Mouse (Mus musculus) MEL (cell line): ENCODE measurements around the gene Tnfsf12.

Experiments used
- BHLHE40 ChIP-seq: IDR thresholded peaks from 2 replicates; pipeline ENCODE4 v1.6.1; 2012; ENCODE audit warnings: low read depth, mild to moderate bottlenecking, inconsistent platforms, low read length, improper control_type of control experiment, borderline replicate concordance
- E2F4 ChIP-seq: IDR thresholded peaks from 2 replicates; pipeline ENCODE4 v1.6.1; 2011; ENCODE audit warnings: low read depth, low read length, improper control_type of control experiment, borderline replicate concordance

DNA sequence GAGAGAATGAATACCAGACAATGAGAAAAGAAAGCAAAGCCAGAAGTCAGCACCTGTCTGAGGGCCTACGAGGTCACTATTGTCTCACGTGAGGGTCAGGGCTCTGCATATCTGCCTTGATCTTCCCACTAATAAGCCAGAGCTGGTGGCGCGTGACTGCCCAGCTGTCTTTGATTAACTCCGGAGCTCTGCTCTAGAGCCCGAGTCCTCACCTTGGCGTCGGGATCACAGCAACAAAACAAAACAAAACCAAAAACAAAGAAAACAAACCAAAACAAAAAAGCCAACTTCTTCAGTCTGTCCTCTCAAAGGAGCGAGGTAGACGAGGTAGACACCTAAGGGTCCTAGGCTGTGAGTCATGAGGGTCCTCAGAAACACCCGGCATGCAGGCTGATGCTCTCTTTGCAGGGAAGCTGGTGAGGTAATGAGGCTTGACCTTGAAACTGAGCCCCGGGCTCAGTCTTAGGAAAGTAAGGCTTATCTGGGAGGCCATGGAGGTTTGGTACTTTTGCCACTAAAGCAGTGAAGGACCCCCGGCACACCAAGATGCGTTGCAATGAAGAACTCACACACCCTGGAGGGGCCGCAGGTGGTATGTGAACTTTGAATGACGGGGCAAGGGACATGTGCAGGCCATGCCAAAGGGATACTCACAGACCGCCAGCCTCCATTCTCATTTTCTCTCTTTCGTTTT is 19.1 kb upstream of the Tnfsf12 start:
- TF ChIP-seq E2F4 (no peak), BHLHE40 (no peak)
